Mouse (Mus musculus) liver, embryonic 13.5 days (tissue): Measurements from ENCODE around the gene Gm10644. TPM values are rescaled to one million over a fixed set of nuclear protein-coding genes. Genes with fewer than 3 reads are reported as not detected.

Experiments used
- ATAC-seq: fragments of 200-750 bp; cut with Nextera tagmentation; 2 replicates; pipeline ENCODE4 v1.8.0; 2017; ENCODE audit warnings: low read depth, mild to moderate bottlenecking, moderate number of reproducible peaks, moderate library complexity
- DNase-seq: peaks from one replicate; pipeline ENCODE4 v3.0.0; 2022
- H3K27ac ChIP-seq: fragments of 300-500 bp; sonication (generic); 2 replicates; pipeline ENCODE4 v1.5.1; 2015; ENCODE audit warnings: moderate library complexity, mild to moderate bottlenecking, inconsistent platforms
- H3K27me3 ChIP-seq: fragments of 300-500 bp; sonication (generic); 2 replicates; pipeline ENCODE4 v1.6.1; 2015; ENCODE audit warnings: mild to moderate bottlenecking, inconsistent platforms
- H3K36me3 ChIP-seq: fragments of 300-500 bp; sonication (generic); 2 replicates; pipeline ENCODE4 v1.6.1; 2015; ENCODE audit warnings: mild to moderate bottlenecking, inconsistent platforms
- H3K4me1 ChIP-seq: fragments of 300-500 bp; sonication (generic); replicated peaks from 2 replicates; pipeline ENCODE4 v1.6.1; 2015; ENCODE audit warnings: inconsistent platforms
- H3K4me2 ChIP-seq: fragments of 300-500 bp; sonication (generic); 2 replicates; pipeline ENCODE4 v1.6.1; 2015; ENCODE audit warnings: inconsistent platforms, mild to moderate bottlenecking, moderate library complexity
- H3K4me3 ChIP-seq: fragments of 300-500 bp; sonication (generic); replicated peaks from 2 replicates; pipeline ENCODE4 v1.5.1; 2015; ENCODE audit warnings: mild to moderate bottlenecking, inconsistent platforms
- H3K9ac ChIP-seq: fragments of 300-500 bp; sonication (generic); 2 replicates; pipeline ENCODE4 v1.6.1; 2015; ENCODE audit warnings: mild to moderate bottlenecking, inconsistent platforms
- H3K9me3 ChIP-seq: fragments of 300-500 bp; sonication (generic); replicated peaks from 2 replicates; pipeline ENCODE4 v1.6.1; 2016; ENCODE audit warnings: inconsistent platforms
- WGBS: fragments of 180-500 bp; shearing (Covaris S2); methylation state at CpG from one replicate; pipeline ENCODE4 v1.1.7; 2015; ENCODE audit not compliant: insufficient replicate concordance; 5-methylcytosine and 5-hydroxymethylcytosine counted together
- polyA plus RNA-seq: library from polyadenylated mRNA; unstranded; fragments of >200 nt; fragmentation: Nextera tagmentation; extraction: Ambion mirVana; gene quantifications from 2 replicates; pipeline ENCODE4 v1.2.1, GENCODE M21; 2015

The Gm10644 gene
- 0.18 and 0.22 TPM in 2 replicates for polyA plus RNA-seq

DNA sequence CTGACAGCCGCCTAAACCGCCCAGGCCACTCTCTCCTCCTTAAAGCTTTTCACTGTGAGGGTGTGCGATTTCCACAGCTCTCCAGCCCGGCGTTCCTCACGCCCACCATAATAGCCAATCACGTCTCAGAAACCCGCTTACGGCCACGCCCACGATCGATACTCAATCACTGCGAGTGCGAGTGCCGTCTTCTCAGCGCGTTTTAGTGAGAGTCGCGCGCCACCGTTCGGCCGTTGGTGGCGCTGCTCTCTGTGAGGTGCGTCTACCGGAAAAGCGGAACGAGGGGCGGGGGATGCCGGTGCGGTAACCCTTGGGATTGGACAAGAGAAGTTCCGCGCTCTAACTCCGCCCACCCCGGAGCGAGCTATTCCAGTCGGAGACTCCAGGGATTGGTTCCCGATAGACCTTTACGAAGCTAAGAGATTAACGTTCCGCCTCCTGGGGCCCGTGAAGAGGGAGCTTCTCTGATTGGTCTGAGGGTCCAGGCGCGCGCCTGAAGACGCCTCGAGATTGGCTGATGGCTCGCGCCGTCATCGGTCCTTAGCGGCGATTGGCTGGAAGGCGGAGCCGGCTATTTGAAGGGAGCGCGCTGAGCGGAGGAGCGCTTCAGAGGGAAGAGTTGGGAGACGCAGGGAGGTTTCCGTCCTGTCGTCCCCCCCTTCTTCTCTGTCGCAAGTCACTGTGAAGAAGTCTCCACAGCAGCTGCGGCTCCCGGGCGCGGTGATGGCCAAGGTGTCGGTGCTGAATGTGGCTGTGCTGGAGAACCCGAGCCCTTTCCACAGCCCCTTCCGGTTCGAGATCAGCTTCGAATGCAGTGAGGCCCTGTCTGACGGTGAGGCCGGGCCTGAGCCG is at the start of gene Gm10644, which contains the start of gene Asf1b:
TSS of gene Gm10644 (minus strand) at position 100 of the 852 bp plus-strand sequence.
TSS of gene Asf1b (plus strand) at position 402 of the 852 bp plus-strand sequence.
- peaks cover 19% of the 10 kb centered on the region for H3K36me3 ChIP-seq
- peak; percentile 98 for DNase-seq
- no peaks in the 10 kb centered on the region for H3K27me3 ChIP-seq
- peak within 1 kb of the TSS; percentile 83 for H3K27ac ChIP-seq
- H3K4me3 ChIP-seq: peak within 1 kb of the TSS; percentile 94
- H3K9ac ChIP-seq: peak within 1 kb of the TSS; percentile 92
- no peaks in the 10 kb centered on the region for H3K9me3 ChIP-seq
- peak within 1 kb of the TSS; percentile 92 for H3K4me2 ChIP-seq
- peak; percentile 98 for ATAC-seq
- under 1% methylated on average over 75 of the region's 75 CpGs for WGBS
- peaks cover 30% of the 10 kb centered on the region for H3K4me1 ChIP-seq

DNA sequence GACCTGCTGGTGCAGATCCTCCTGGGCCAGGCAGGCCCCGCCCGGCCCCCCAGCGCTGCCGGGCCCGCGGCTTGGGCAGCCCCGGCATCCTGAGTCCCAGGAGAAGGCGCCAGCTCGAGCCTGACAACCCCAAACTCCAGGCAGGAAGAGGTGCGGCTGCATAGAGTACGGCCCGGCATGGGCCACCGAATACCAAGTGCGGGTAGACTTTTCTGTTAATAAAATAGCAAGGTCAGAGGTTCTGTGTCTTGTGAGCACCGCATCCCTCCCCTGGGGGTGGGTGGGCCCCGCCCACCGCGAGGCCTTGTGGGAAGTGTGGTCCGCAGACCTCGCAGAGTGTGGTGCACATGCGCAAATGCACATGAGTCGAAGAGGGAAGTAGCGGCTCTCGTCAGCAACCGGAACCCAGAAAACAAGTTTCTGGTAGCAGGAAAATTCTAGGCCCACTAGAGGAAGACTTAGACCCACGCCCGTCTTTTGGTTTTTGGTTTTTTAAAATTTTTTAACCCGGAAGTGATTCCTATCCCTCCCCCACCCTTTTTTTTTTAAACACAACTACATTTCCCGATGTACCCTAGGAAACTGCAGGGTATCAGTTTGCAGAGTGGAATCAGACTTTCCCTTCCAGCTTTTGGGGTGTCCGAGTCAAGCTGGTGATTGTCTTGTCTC is 49.7 kb upstream of the Gm10644 start:
- 1% methylated on average over 30 of the region's 30 CpGs for WGBS
- ATAC-seq: peak; percentile 89
- peak overlapping the region; percentile 84 for H3K27ac ChIP-seq

DNA sequence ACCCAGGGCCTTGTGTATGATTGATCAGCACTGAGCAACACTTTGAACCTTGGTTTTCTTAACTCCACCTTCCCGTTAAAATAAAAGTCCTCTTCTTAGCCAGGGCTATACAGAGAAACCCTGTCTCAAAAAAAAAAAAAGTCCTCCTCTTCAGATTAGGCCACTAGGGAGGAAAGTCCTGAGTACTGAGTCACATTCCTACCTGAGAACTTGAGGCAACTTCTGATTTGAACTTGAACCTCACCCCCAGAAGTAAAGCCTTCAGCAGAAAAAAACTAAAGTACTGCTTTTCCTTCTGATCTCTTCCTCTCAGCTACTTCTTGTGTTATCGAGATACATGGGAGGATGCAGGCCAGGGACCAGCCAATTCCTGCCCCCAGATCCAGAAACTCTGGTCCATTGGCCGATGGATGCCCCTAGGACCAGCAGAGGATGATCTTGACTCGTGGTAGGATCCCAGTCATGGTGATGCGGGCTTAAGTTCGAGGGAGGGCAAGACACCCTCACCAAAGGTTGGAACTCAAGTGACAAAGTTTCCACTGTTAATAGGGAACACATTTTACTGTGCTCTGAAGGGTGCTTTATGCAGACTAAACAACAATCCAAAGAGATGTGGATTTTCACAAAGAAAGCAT is 48.7 kb upstream of the Gm10644 start:
- DNase-seq: no peak
- Histone ChIP-seq H3K4me3 (peak overlapping the region; percentile 65; the same call in 1 of the 2 replicates), H3K9me3 (no peaks in the 10 kb centered on the region), H3K36me3 (peaks cover 45% of the 10 kb centered on the region), H3K27ac (peak overlapping the region; percentile 84), H3K9ac (peak overlapping the region; percentile 76; the same call in 1 of the 2 replicates), H3K4me2 (peak overlapping the region; percentile 88), H3K4me1 (peaks cover 56% of the 10 kb centered on the region), H3K27me3 (0 out of 2 replicates have a peak, but pooled peaks cover 3% of the 10 kb centered on the region)
- no peak for ATAC-seq
- 73% methylated on average over 6 of the region's 6 CpGs for WGBS

More for the DNA sequence above, 49.7 kb upstream of the Gm10644 start:
- Histone ChIP-seq H3K4me3 (peak overlapping the region; percentile 65), H3K4me1 (peaks cover 46% of the 10 kb centered on the region), H3K36me3 (peaks cover 36% of the 10 kb centered on the region), H3K9me3 (no peaks in the 10 kb centered on the region), H3K27me3 (peaks cover 6% of the 10 kb centered on the region), H3K4me2 (peak overlapping the region; percentile 88), H3K9ac (peak overlapping the region; percentile 76)
- DNase-seq: peak; percentile 85

DNA sequence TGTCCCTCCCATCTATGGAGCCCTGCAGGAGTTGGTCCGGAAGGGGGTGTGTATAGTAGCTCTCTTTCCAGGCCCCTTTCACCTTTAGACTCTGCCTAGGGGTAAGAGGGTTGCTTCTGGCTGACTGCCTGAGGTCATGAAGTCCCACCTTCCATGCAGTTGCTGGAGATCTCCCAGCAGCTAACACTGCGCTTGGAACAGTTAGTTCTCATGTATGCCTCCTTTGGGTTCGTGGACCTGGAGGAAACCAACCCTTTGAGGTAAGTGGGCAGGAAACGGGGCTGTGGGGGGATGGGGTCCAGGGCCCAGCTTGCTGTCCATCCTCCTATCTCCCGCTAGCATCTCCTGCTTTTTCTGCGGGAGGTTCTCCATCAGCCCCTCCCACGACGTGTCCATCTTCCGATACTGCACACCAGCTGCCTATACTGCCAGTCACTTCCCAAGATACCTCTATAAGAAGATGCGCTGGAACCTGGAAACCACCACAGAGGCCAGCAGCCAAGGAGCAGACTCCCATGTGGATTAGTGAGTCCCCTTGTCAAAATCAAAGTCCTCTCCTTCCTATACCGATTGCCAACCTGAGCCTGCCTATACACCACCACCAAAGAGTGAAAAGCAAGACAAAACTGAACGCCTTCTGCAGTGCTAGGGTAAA is 48.1 kb upstream of the Gm10644 start:
- Histone ChIP-seq H3K4me1 (peaks cover 61% of the 10 kb centered on the region), H3K36me3 (peaks cover 46% of the 10 kb centered on the region), H3K27ac (no peak overlapping the region), H3K9me3 (no peaks in the 10 kb centered on the region), H3K4me3 (no peak overlapping the region), H3K9ac (no peak overlapping the region), H3K4me2 (no peak overlapping the region), H3K27me3 (no peaks in the 10 kb centered on the region)
- WGBS: 68% methylated on average over 12 of the region's 12 CpGs
- ATAC-seq (no peak), DNase-seq (no peak)

DNA sequence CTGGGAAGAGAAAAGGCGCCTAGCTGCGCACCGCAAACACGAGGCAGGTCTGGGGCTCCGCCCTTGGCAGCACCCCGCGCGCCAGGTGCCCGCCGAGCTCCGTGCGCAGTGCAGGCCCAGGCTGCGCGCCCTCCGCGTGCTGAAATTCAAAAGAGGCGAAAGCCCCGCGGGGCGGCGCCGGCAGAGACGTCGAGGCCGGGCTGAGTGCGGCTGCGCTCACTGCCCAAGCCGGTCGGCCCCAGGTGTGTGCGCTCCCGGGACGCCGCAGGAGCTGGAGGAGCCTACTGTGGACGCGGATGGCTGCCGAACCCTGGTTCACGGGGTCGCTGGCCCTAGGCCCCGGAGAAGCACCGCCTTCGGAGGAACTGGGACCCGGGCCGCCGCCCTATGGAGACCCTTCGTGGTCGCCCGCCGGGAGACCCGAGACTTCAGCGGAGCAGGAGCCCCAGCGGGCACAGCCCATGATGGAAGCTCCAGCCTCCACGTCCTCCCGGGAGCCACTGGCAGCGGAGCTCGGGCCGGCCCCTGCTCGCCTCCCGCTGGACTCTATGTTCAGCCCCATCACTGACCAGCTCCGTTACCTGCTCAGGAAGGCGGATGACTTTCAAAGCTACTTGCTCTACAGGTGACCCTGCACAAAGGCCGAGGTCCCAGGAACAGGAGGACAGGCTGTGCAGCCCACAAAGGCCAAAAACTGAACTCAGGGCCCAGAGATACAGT is 46.4 kb upstream of the Gm10644 start, which contains the start of gene 1700067K01Rik:
TSS of gene 1700067K01Rik (plus strand) at position 222 of the 720 bp plus-strand sequence.
- ATAC-seq (no peak), DNase-seq (no peak)
- H3K4me3 ChIP-seq: no peak within 1 kb of the TSS
- no peaks in the 10 kb centered on the region for H3K27me3 ChIP-seq
- peaks cover 46% of the 10 kb centered on the region for H3K36me3 ChIP-seq
- peaks cover 63% of the 10 kb centered on the region for H3K4me1 ChIP-seq
- peak within 1 kb of the TSS; percentile 10; the same call in 1 of the 2 replicates for H3K4me2 ChIP-seq
- no peak within 1 kb of the TSS for H3K27ac ChIP-seq
- H3K9me3 ChIP-seq: no peaks in the 10 kb centered on the region
- WGBS: 80% methylated on average over 61 of the region's 61 CpGs
- H3K9ac ChIP-seq: no peak within 1 kb of the TSS

DNA sequence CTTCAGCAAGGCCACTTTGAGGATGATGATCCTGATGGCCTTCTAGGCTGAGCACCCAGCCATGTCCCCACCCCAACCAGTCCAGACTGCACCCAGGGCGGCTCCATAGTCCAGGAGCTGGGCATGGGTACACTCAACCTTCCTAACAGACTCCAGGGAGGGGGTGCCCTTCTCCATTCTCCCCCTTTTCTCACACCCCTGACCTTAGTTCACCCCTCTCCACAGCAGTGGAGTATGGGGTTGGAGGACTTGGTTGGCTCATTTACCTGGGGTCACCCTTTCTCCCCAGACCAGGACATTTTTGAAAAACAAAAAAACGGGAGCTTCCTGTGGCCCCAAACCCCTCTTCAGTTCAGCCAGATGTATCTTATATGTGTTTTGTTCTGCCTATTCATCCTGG is 44.8 kb upstream of the Gm10644 start:
- no peak for DNase-seq
- peak overlapping the region; percentile 97 for H3K4me2 ChIP-seq
- ATAC-seq: no peak
- peaks cover 67% of the 10 kb centered on the region for H3K4me1 ChIP-seq
- H3K4me3 ChIP-seq: peak overlapping the region; percentile 88
- H3K36me3 ChIP-seq: peaks cover 46% of the 10 kb centered on the region
- no peak overlapping the region; the same call in 1 of the 2 replicates for H3K9ac ChIP-seq
- 88% methylated on average over 2 of the region's 2 CpGs for WGBS
- no peaks in the 10 kb centered on the region for H3K9me3 ChIP-seq
- H3K27ac ChIP-seq: no peak overlapping the region
- no peaks in the 10 kb centered on the region for H3K27me3 ChIP-seq

DNA sequence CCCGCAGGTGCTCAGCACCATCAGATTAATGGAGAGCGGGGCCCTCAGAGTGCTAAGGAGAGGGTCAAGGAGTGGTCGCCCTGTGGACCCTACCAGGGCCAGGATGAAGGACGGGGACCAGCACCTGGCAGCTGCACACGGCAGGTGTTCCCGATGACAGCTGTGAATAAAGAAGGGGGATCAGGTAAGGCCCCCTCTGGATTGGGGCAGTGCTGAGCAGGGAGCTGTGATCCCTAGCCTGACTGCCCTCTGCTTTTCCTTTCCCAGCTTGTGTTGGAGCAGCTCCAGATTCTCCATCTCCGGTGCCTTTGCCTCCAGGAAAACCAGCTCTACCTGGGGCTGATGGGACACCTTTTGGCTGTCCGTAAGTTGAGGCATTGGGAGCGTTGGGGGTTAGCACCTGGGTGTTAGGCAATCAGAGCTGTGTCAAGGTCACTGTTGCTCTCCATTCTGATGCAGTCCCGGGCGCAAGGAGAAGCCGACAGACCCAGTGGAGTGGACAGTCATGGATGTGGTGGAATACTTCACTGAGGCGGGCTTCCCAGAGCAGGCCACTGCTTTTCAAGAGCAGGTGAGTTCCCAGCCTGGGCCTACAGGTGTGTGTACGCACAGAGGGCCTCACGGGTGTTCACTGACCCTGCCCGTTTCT is 44.2 kb upstream of the Gm10644 start:
- peak overlapping the region; percentile 85; the same call in 1 of the 2 replicates for H3K27ac ChIP-seq
- WGBS: 73% methylated on average over 16 of the region's 16 CpGs
- H3K4me1 ChIP-seq: peaks cover 69% of the 10 kb centered on the region
- H3K36me3 ChIP-seq: peaks cover 51% of the 10 kb centered on the region
- no peaks in the 10 kb centered on the region for H3K27me3 ChIP-seq
- no peak for ATAC-seq
- H3K9ac ChIP-seq: peak overlapping the region; percentile 88
- no peaks in the 10 kb centered on the region for H3K9me3 ChIP-seq
- DNase-seq: no peak
- peak overlapping the region; percentile 88 for H3K4me3 ChIP-seq
- H3K4me2 ChIP-seq: peak overlapping the region; percentile 97

DNA sequence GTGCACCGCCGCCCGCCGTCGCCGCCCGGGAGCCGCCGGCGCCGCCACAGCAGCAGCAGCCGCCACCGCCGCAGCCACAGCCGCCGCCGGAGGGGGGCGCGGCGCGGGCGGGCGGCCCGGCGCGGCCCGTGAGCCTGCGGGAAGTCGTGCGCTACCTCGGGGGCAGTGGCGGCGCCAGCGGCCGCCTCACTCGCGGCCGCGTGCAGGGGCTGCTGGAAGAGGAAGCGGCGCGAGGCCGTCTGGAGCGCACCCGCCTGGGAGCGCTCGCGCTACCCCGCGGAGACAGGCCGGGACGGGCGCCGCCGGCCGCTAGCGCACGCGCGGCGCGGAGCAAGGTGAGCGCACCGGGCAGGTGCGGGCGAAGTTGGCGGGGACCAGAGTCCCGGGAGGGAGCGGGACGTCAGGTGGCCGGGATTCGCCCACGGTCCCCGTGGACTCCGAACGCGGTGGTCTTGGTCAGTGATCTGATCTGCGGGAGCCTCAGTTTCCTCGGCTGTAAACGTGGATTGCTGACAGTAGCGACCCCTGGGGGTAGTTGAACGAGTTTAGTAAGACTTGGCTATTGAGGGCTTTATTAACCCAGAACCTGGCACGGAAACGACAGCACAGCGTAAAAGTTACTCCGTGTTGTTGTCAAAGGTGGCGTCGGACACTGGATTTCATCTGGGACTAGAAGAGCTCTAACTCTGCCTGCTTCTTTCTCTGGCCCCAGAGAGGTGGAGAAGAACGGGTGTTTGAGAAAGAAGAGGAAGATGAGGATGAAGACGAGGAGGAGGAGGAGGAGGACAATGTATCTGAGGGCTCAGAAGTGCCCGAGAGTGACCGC is 43.4 kb upstream of the Gm10644 start:
- peak overlapping the region; percentile 88 for H3K9ac ChIP-seq
- H3K4me1 ChIP-seq: peaks cover 68% of the 10 kb centered on the region
- ATAC-seq: no peak

DNA sequence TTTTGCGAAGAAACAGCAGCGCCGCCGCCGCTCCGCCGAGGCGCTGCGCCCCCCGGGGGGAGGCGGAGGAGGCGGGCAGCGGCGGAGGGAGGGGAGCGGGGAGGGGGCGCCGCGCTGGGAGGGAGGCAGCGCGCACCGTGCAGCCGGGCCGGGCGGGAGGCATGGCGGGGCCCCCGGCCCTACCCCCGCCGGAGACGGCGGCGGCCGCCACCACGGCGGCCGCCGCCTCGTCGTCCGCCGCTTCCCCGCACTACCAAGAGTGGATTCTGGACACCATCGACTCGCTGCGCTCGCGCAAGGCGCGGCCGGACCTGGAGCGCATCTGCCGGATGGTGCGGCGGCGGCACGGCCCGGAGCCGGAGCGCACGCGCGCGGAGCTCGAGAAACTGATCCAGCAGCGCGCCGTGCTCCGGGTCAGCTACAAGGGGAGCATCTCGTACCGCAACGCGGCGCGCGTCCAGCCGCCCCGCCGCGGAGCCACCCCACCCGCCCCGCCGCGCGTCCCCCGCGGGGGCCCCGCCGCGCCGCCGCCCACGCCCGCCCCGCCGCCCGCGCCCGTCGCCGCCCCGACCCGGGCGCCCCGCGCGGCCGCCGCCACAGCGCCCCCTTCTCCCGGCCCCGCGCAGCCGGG is 42.6 kb upstream of the Gm10644 start, which contains the start of gene Samd1:
TSS of gene Samd1 (plus strand) at position 162 of the 631 bp plus-strand sequence.
- Histone ChIP-seq H3K27ac (peak within 1 kb of the TSS; percentile 92), H3K36me3 (peaks cover 48% of the 10 kb centered on the region), H3K4me3 (peak within 1 kb of the TSS; percentile 88), H3K27me3 (no peaks in the 10 kb centered on the region), H3K9ac (peak within 1 kb of the TSS; percentile 91), H3K4me1 (peaks cover 69% of the 10 kb centered on the region), H3K9me3 (no peaks in the 10 kb centered on the region), H3K4me2 (peak within 1 kb of the TSS; percentile 97)
- under 1% methylated on average over 55 of the region's 112 CpGs for WGBS
- DNase-seq (peak; percentile 38), ATAC-seq (no peak)

More for the DNA sequence above, 43.4 kb upstream of the Gm10644 start:
- H3K27me3 ChIP-seq: no peaks in the 10 kb centered on the region
- WGBS: 3% methylated on average over 78 of the region's 92 CpGs
- peak overlapping the region; percentile 88 for H3K4me3 ChIP-seq
- H3K36me3 ChIP-seq: peaks cover 53% of the 10 kb centered on the region
- no peaks in the 10 kb centered on the region for H3K9me3 ChIP-seq
- peak overlapping the region; percentile 85 for H3K27ac ChIP-seq
- peak overlapping the region; percentile 97 for H3K4me2 ChIP-seq
- peak; percentile 48 for DNase-seq
